Mouse (Mus musculus) myocyte (in vitro differentiated cells): ENCODE results near the gene Wdr19. TPM values are rescaled to one million over a fixed set of nuclear protein-coding genes. Genes with fewer than 3 reads are reported as not detected.

Experiments used
- H3K27me3 ChIP-seq: one replicate; pipeline ENCODE4 v1.6.1; 2011; ENCODE audit not compliant: control insufficient read depth, insufficient read depth, insufficient read length
- H3K36me3 ChIP-seq: one replicate; pipeline ENCODE4 v1.6.1; 2011; ENCODE audit not compliant: control insufficient read depth, insufficient read depth
- H3K4me2 ChIP-seq: one replicate; pipeline ENCODE4 v1.6.1; 2011; ENCODE audit warnings: low read depth, control low read depth
- H3K4me3 ChIP-seq: one replicate; pipeline ENCODE4 v1.5.1; 2011; ENCODE audit warnings: mild to moderate bottlenecking, control low read depth, moderate library complexity
- H3K79me2 ChIP-seq: one replicate; pipeline ENCODE4 v1.6.1; 2011; ENCODE audit not compliant: control insufficient read depth, insufficient read depth
- H3ac ChIP-seq: one replicate; pipeline ENCODE4 v1.6.1; 2011; ENCODE audit not compliant: control insufficient read depth, insufficient read length
- CEBPB ChIP-seq: IDR thresholded peaks from 2 replicates; pipeline ENCODE4 v1.6.1; 2011; ENCODE audit warnings: mild to moderate bottlenecking, moderate library complexity; ENCODE audit not compliant: poor library complexity, insufficient read depth, severe bottlenecking
- E2F4 ChIP-seq: IDR thresholded peaks from one replicate; pipeline ENCODE4 v1.6.1; 2011; ENCODE audit warnings: mild to moderate bottlenecking, control low read depth, moderate library complexity; ENCODE audit not compliant: insufficient read depth
- MAX ChIP-seq: IDR thresholded peaks from one replicate; pipeline ENCODE4 v1.6.1; 2011; ENCODE audit warnings: low read depth, mild to moderate bottlenecking, control low read depth
- MYOD1 ChIP-seq, 3 experiments: IDR thresholded peaks; one replicate each; pipeline ENCODE4 v1.6.1; 2011; ENCODE audit warnings: control low read depth in 2 of 3, low read depth in 2 of 3, mild to moderate bottlenecking in 2 of 3, moderate library complexity in 1 of 3; ENCODE audit not compliant: insufficient read length in 2 of 3, control insufficient read depth in 1 of 3
- MYOG ChIP-seq, 3 experiments: IDR thresholded peaks; one replicate each; pipeline ENCODE4 v1.6.1; 2011; ENCODE audit warnings: control low read depth in 2 of 3, low read depth in 2 of 3, mild to moderate bottlenecking in 2 of 3; ENCODE audit not compliant: insufficient read length in 2 of 3, control insufficient read depth in 1 of 3, insufficient read depth in 1 of 3
- POLR2A ChIP-seq: IDR thresholded peaks from one replicate; pipeline ENCODE4 v1.6.1; 2011; ENCODE audit warnings: low read depth, mild to moderate bottlenecking, control low read depth, moderate library complexity; ENCODE audit not compliant: insufficient read length
- POLR2AphosphoS2 ChIP-seq: IDR thresholded peaks from one replicate; pipeline ENCODE4 v1.6.1; 2011; ENCODE audit warnings: low read depth, control low read depth; ENCODE audit not compliant: insufficient read length
- REST ChIP-seq: IDR thresholded peaks from one replicate; pipeline ENCODE4 v1.6.1; 2011; ENCODE audit warnings: mild to moderate bottlenecking, control low read depth, moderate library complexity; ENCODE audit not compliant: insufficient read depth, insufficient read length
- SRF ChIP-seq: IDR thresholded peaks from one replicate; pipeline ENCODE4 v1.6.1; 2011; ENCODE audit warnings: low read depth; ENCODE audit not compliant: control insufficient read depth, insufficient read length
- TCF12 ChIP-seq: IDR thresholded peaks from one replicate; pipeline ENCODE4 v1.6.1; 2011; ENCODE audit warnings: mild to moderate bottlenecking, control low read depth; ENCODE audit not compliant: poor library complexity, insufficient read depth, severe bottlenecking
- TCF3 ChIP-seq: IDR thresholded peaks from one replicate; pipeline ENCODE4 v1.6.1; 2011; ENCODE audit warnings: low read depth, control low read depth; ENCODE audit not compliant: insufficient read length
- USF1 ChIP-seq: IDR thresholded peaks from one replicate; pipeline ENCODE4 v1.6.1; 2011; ENCODE audit warnings: low read depth, mild to moderate bottlenecking, control low read depth, moderate library complexity
- polyA plus RNA-seq: library from polyadenylated mRNA; unstranded; fragments of >200 nt; fragmentation: generic; extraction: Trizol; gene quantifications from one replicate; pipeline ENCODE4 v1.2.1, GENCODE M21; 2012; ENCODE audit warnings: missing spikeins

The Wdr19 gene
- polyA plus RNA-seq, 1 experiment: 3.4 TPM

- Histone ChIP-seq H3K79me2 (no peaks in the 10 kb centered on the region), H3K4me3 (no peak overlapping the region), H3K36me3 (peaks cover 11% of the 10 kb centered on the region), H3K27me3 (no peaks in the 10 kb centered on the region), H3ac (no peak overlapping the region), H3K4me2 (no peak overlapping the region)
- no peak for TF ChIP-seq POLR2A
- no peak for TF ChIP-seq E2F4
- TF ChIP-seq USF1: no peak
- TF ChIP-seq CEBPB: no peak
- no peak for TF ChIP-seq SRF
- no peak for TF ChIP-seq MAX
- no peak for TF ChIP-seq MYOD1 (IDR thresholded peaks at IDR 0.05; ENCODE audit: control insufficient read depth in 1 of 3, insufficient read length in 2 of 3, low read depth in 2 of 3)
- no peak for TF ChIP-seq POLR2AphosphoS2
- no peak for TF ChIP-seq TCF3
- TF ChIP-seq MYOG (IDR thresholded peaks at IDR 0.05; ENCODE audit: control insufficient read depth in 1 of 3, insufficient read depth in 1 of 3, insufficient read length in 2 of 3, low read depth in 2 of 3): no peak
- TF ChIP-seq REST: no peak
- no peak for TF ChIP-seq TCF12
Measured at GRCm38 (mm10) chr5:65163001-65163400, 36.5 kb upstream of the Wdr19 start.

- TF ChIP-seq CEBPB (no peak), POLR2AphosphoS2 (no peak), MYOD1 (IDR thresholded peaks at IDR 0.05; ENCODE audit: control insufficient read depth in 1 of 3, insufficient read length in 2 of 3, low read depth in 2 of 3) (no peak), POLR2A (no peak), REST (no peak), TCF3 (no peak), USF1 (no peak), SRF (no peak), MAX (no peak), E2F4 (no peak), MYOG (IDR thresholded peaks at IDR 0.05; ENCODE audit: control insufficient read depth in 1 of 3, insufficient read depth in 1 of 3, insufficient read length in 2 of 3, low read depth in 2 of 3) (no peak)
- H3K27me3 ChIP-seq: no peaks in the 10 kb centered on the region
- no peak overlapping the region for H3K4me3 ChIP-seq
- no peak overlapping the region for H3ac ChIP-seq
- H3K79me2 ChIP-seq: no peaks in the 10 kb centered on the region
- H3K4me2 ChIP-seq: no peak overlapping the region
- H3K36me3 ChIP-seq: peaks cover 11% of the 10 kb centered on the region
Measured at GRCm38 (mm10) chr5:65163489-65164092, 35.9 kb upstream of the Wdr19 start.

DNA sequence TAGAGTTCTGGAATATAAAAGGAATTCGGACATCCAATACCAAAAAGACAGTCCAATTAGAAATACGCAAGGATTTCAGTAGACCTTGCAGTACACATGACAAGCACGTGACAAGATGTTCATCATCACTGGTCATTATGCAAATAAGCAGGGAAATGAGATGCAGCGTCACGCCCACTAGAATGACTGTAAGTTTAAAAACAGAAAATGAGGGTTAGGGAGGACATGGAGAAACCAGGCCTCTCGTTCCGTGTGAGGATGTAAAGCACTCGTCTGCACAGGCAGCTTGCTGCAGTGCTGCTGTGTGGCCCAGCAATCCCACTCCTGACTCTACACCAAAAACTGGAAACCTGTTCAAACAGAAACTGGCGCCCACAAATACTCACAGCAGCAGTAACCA lies 29.3 kb upstream of the Wdr19 start:
- Histone ChIP-seq H3K36me3 (peaks cover 6% of the 10 kb centered on the region), H3K4me2 (no peak overlapping the region), H3ac (no peak overlapping the region), H3K79me2 (no peaks in the 10 kb centered on the region), H3K27me3 (no peaks in the 10 kb centered on the region), H3K4me3 (no peak overlapping the region)
- TF ChIP-seq POLR2A (no peak), MYOD1 (IDR thresholded peaks at IDR 0.05; ENCODE audit: control insufficient read depth in 1 of 3, insufficient read length in 2 of 3, low read depth in 2 of 3) (no peak), USF1 (no peak), SRF (no peak), TCF12 (no peak), CEBPB (no peak), POLR2AphosphoS2 (no peak), E2F4 (no peak), REST (no peak), MAX (no peak), MYOG (IDR thresholded peaks at IDR 0.05; ENCODE audit: control insufficient read depth in 1 of 3, insufficient read depth in 1 of 3, insufficient read length in 2 of 3, low read depth in 2 of 3) (no peak), TCF3 (no peak)

GRCm38 (mm10) chr5:65175035-65175917 lies 24.2 kb upstream of the Wdr19 start:
- H3K36me3 ChIP-seq: no peaks in the 10 kb centered on the region
- no peaks in the 10 kb centered on the region for H3K79me2 ChIP-seq
- no peaks in the 10 kb centered on the region for H3K27me3 ChIP-seq
- no peak overlapping the region for H3K4me3 ChIP-seq
- no peak overlapping the region for H3ac ChIP-seq
- H3K4me2 ChIP-seq: no peak overlapping the region
- no peak for TF ChIP-seq TCF3
- no peak for TF ChIP-seq REST
- TF ChIP-seq MAX: no peak
- no peak for TF ChIP-seq USF1
- TF ChIP-seq CEBPB: no peak
- TF ChIP-seq TCF12: no peak
- no peak for TF ChIP-seq MYOD1 (IDR thresholded peaks at IDR 0.05; ENCODE audit: control insufficient read depth in 1 of 3, insufficient read length in 2 of 3, low read depth in 2 of 3)
- TF ChIP-seq MYOG (IDR thresholded peaks at IDR 0.05; ENCODE audit: control insufficient read depth in 1 of 3, insufficient read depth in 1 of 3, insufficient read length in 2 of 3, low read depth in 2 of 3): no peak
- no peak for TF ChIP-seq E2F4
- TF ChIP-seq POLR2A: no peak
